Mouse (Mus musculus) liver, postnatal 0 days (tissue): ENCODE measurements at regions not wholly inside any gene's neighbourhood (a gene's known extent, or its start where the extent isn't known, plus 50 kb on each side); places are given as distances from the start of the nearest gene placed in this dataset.

Experiments
- CTCF ChIP-seq: sonication (generic); IDR thresholded peaks from 2 replicates; pipeline ENCODE4 v1.5.1; 2016; ENCODE audit warnings: antibody characterized with exemption, low read depth
- EP300 ChIP-seq: IDR thresholded peaks from 2 replicates; pipeline ENCODE4 v1.6.1; 2016; ENCODE audit warnings: antibody characterized with exemption, low read depth, mild to moderate bottlenecking

GRCm38 (mm10) chr13:83724995-83725394, 221.2 kb downstream of the Mef2c start:
- TF ChIP-seq CTCF (peak; percentile 78), EP300 (no peak)
